Mouse (Mus musculus): Measurements from ENCODE around the gene Lbhd2. TPM values are rescaled to one million over a fixed set of nuclear protein-coding genes. Genes with fewer than 3 reads are reported as not detected.

Gene Lbhd2
- polyA plus RNA-seq, 1 experiment from 2014 or later, result 0.26 TPM

DNA sequence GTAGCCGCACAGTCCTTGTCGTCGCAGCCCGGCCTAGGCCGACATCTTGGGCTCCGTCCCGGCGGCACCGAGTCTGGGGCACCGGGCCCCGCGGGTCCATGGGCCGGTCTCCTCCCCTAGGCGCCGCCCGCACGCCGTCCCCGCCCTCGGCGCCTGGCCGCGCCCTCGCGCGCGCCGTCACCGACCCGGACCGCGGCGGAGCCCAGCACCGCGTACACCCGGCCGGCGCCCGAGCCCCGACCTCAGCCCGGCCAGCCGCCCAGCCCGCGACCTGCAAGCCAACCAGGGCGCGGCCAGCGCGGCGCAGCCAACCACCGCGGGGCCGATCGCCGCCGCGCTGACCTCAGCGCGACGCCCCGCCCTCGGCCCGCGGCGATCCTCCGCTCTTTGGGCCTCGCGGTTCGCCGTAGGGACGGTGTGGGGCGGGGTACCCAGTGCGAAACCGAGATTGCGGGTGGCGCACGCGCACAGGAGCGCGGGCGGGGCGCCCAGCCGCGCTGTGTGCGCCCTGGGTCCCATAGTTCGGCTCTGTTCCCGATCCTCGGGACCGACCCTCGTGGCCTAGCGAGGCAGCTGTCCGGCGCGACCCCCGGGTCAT, 29.1 kb upstream of the Lbhd2 start, which contains the start of gene Cdc42bpb:
Gene Cdc42bpb, minus strand, starts transcription at position 343 of the 598 bp plus-strand sequence.
- H3K36me3 ChIP-seq, result no peaks in the 10 kb centered on the region
- H3K27ac ChIP-seq, result peak within 1 kb of the TSS; percentile 96
- WGBS, result under 1% methylated on average over 75 of the region's 94 CpGs
- peaks cover 37% of the 10 kb centered on the region for H3K4me1 ChIP-seq (replicated peaks)
- peak within 1 kb of the TSS; percentile 97 for H3K9ac ChIP-seq
- peak within 1 kb of the TSS; percentile 91 for H3K4me2 ChIP-seq
- no peaks in the 10 kb centered on the region for H3K9me3 ChIP-seq
- H3K27me3 ChIP-seq, result no peaks in the 10 kb centered on the region
- peak; percentile 96 for ATAC-seq (ENCODE audit: low FRiP score)
- H3K4me3 ChIP-seq, result peak within 1 kb of the TSS; percentile 100

GRCm38 (mm10) chr12:111377986-111378490, 28.6 kb upstream of the Lbhd2 start:
- under 1% methylated on average over 32 of the region's 32 CpGs for WGBS

DNA sequence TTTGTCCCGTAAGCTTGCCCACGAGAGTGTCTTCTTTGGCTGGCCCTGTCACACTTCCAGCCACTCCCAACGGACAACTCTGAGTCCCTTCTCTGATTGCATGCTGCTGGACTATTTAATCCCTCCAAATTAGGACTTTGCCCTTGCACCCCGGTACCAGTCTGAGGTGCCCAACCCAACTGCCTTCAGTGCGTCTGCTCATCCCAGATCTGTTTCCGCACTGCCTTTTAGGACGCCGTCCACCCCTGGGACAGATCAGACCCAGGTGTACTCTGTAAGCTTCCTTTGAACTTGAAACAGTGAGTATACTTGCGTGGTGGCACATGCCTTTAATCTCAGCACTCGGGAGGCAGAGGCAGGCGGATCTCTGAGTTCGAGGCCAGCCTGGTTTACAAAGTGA, 27.8 kb upstream of the Lbhd2 start:
- Histone ChIP-seq H3K4me2 (peak overlapping the region; percentile 91), H3K4me3 (peak overlapping the region; percentile 100), H3K9ac (peak overlapping the region; percentile 97; the same call in 1 of the 2 replicates), H3K27ac (peak overlapping the region; percentile 96; the same call in 1 of the 2 replicates), H3K36me3 (no peaks in the 10 kb centered on the region), H3K9me3 (no peaks in the 10 kb centered on the region), H3K4me1 (replicated peaks) (peaks cover 36% of the 10 kb centered on the region), H3K27me3 (0 out of 2 replicates have a peak, but pooled peaks cover under 1% of the 10 kb centered on the region)
- no peak for ATAC-seq (ENCODE audit: low FRiP score)
- 71% methylated on average over 12 of the region's 12 CpGs for WGBS

More at GRCm38 (mm10) chr12:111377986-111378490, 28.6 kb upstream of the Lbhd2 start:
- Histone ChIP-seq H3K27ac (peak overlapping the region; percentile 96), H3K9ac (peak overlapping the region; percentile 97), H3K27me3 (no peaks in the 10 kb centered on the region), H3K4me2 (peak overlapping the region; percentile 91), H3K9me3 (no peaks in the 10 kb centered on the region), H3K36me3 (no peaks in the 10 kb centered on the region), H3K4me1 (replicated peaks) (peaks cover 37% of the 10 kb centered on the region), H3K4me3 (peak overlapping the region; percentile 100)
- ATAC-seq (ENCODE audit: low FRiP score), result peak; percentile 84

DNA sequence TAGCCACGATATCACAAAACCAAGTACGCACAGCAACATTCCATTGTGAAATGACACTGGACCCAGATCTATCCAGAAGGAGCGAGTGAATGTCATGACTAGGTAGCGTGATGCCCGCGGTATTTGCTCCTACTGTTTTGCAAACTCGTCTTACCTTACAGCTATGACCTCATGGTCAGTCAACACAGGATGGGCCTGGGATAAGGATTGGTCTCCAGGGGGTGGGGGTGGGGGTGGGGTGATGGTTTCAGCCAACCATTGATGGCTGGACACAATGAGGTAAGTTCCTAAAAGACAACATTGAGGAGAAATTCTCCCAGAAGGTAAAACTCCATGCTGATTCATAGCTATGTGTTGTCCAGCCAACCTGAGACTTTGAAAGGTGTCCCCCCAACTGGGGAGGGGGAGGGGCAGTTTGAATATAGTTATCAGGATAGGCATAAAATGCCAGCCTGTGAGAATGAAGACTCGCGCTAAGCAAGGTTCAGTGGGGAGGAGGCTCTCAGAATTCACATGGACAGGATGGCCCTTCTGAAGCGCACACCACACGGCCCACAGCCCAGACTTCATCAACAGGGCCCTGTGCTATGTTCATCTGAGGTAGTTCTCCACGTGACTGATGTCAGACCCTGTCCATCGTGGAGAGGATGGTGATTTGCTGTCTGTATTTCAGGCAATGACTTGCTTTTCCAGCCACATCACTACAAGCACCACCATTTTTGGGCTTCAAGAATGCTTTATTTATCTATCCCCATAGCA, 20.5 kb upstream of the Lbhd2 start:
- Histone ChIP-seq H3K4me2 (no peak overlapping the region), H3K4me3 (no peak overlapping the region), H3K27ac (no peak overlapping the region), H3K9me3 (no peaks in the 10 kb centered on the region), H3K4me1 (replicated peaks) (no peaks in the 10 kb centered on the region), H3K9ac (no peak overlapping the region), H3K36me3 (no peaks in the 10 kb centered on the region), H3K27me3 (0 out of 2 replicates have a peak, but pooled peaks cover 3% of the 10 kb centered on the region)
- WGBS, result 88% methylated on average over 13 of the region's 13 CpGs
- ATAC-seq (ENCODE audit: low FRiP score), result no peak

DNA sequence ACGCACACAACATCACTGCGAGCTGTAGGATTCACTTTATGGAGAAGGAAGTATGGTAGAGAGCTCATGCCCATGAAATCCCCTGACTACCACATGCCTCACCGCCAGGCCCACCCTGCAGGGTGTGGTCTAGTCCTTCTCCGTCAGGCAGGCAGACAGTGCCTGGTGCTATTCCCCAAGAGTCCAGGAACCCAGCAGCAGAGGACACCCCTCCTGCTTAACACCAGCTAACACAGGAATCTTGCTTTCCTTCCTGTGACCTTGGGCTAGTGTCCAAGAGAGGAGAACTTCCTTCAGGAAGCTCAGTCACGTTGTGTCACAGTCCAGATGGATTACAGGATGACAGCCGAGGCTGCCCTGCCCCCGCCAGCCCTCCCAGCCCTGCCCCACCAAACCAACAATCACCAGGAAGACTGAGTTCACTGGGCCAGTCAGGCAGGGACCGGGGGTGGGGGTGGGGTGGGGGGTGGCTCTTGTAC, 19.9 kb upstream of the Lbhd2 start:
- no peak overlapping the region for H3K4me2 ChIP-seq
- WGBS, result 67% methylated on average over 8 of the region's 8 CpGs
- H3K4me3 ChIP-seq, result no peak overlapping the region
- H3K36me3 ChIP-seq, result no peaks in the 10 kb centered on the region
- no peak overlapping the region for H3K27ac ChIP-seq
- H3K27me3 ChIP-seq, result 0 out of 2 replicates have a peak, but pooled peaks cover 3% of the 10 kb centered on the region
- no peaks in the 10 kb centered on the region for H3K9me3 ChIP-seq
- ATAC-seq (ENCODE audit: low FRiP score), result no peak
- H3K9ac ChIP-seq, result no peak overlapping the region
- no peaks in the 10 kb centered on the region for H3K4me1 ChIP-seq (replicated peaks)

DNA sequence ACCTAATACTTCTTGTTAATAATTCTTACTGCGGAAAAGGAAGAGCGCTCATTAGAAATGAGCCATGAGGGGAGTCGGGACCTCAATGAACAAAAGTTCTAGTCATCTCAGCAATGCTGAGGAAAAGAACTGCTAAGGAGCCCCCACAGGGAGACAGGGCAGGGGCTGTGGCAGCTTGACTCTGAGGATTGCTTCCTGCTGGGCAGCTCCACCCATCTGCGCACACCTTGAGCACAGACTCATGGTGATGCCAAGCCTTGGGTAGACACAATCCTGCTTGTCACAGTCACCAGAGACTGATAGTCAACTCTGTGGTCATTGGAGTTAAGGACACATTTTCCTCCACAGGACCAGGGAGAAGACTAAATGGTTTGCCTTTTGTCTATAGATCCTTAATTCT, 19.5 kb upstream of the Lbhd2 start:
- 85% methylated on average over 4 of the region's 4 CpGs for WGBS
- Histone ChIP-seq H3K9me3 (no peaks in the 10 kb centered on the region), H3K27ac (no peak overlapping the region), H3K9ac (no peak overlapping the region), H3K4me3 (no peak overlapping the region), H3K4me2 (no peak overlapping the region), H3K4me1 (replicated peaks) (no peaks in the 10 kb centered on the region), H3K27me3 (0 out of 2 replicates have a peak, but pooled peaks cover 3% of the 10 kb centered on the region), H3K36me3 (no peaks in the 10 kb centered on the region)
- ATAC-seq (ENCODE audit: low FRiP score), result no peak

DNA sequence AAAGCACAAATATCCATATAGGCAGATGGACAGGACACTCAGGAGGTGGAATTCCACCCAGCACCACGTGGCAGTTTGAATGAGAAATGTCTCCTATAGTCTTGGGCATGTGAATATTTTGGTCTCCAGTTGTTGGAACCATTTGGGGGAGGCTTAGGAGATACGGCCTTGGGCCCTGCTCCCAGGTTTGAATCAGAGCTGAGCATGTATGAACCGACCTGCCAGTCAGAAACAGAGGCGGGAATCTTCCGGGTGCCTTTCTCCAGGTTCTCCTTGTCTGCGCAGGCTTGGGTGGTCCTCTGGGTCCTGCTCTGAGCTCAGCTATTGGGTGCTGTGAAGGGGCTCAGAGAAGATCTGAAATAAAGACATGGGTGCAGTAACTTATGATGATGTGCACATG, 12.6 kb upstream of the Lbhd2 start:
- no peak for ATAC-seq (ENCODE audit: low FRiP score)
- no peaks in the 10 kb centered on the region for H3K36me3 ChIP-seq
- peaks cover 23% of the 10 kb centered on the region; the same call in 1 of the 2 replicates for H3K27me3 ChIP-seq
- WGBS, result 82% methylated on average over 6 of the region's 6 CpGs
- H3K4me1 ChIP-seq (replicated peaks), result no peaks in the 10 kb centered on the region
- H3K9ac ChIP-seq, result no peak overlapping the region
- H3K4me2 ChIP-seq, result no peak overlapping the region
- H3K9me3 ChIP-seq, result no peaks in the 10 kb centered on the region
- H3K27ac ChIP-seq, result no peak overlapping the region
- H3K4me3 ChIP-seq, result no peak overlapping the region

DNA sequence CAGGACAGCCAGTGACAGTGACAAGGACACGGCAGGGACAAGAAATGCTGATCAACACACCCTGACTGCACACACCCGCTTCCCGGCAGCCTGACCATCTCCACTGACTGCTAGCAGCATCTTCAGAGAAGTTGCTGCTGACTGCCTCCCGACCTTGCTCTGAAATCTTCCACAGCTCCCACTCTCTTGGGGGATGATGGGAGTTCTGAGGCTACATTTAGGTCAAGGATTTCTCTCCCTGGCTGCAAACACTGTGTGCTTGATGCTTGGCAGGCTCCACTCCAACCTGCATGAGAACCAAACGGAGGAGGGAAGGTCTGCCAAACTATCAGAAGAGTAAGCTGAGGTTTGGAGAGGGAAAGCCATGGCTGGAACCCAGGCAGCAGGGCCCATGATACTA, 9.6 kb upstream of the Lbhd2 start:
- Histone ChIP-seq H3K27me3 (peaks cover 32% of the 10 kb centered on the region), H3K4me1 (replicated peaks) (no peaks in the 10 kb centered on the region), H3K27ac (no peak overlapping the region), H3K36me3 (no peaks in the 10 kb centered on the region), H3K4me2 (no peak overlapping the region), H3K9ac (no peak overlapping the region), H3K4me3 (no peak overlapping the region), H3K9me3 (no peaks in the 10 kb centered on the region)
- no peak for ATAC-seq (ENCODE audit: low FRiP score)
- WGBS, result 73% methylated on average over 5 of the region's 5 CpGs

GRCm38 (mm10) chr12:111401454-111402184, 5.0 kb upstream of the Lbhd2 start:
- ATAC-seq (ENCODE audit: low FRiP score), result peak; percentile 55
- no peak overlapping the region for H3K27ac ChIP-seq
- no peak overlapping the region for H3K4me2 ChIP-seq
- 23% methylated on average over 15 of the region's 15 CpGs for WGBS
- no peak overlapping the region for H3K4me3 ChIP-seq
- peaks cover 3% of the 10 kb centered on the region for H3K4me1 ChIP-seq (replicated peaks)
- H3K36me3 ChIP-seq, result no peaks in the 10 kb centered on the region
- H3K9ac ChIP-seq, result no peak overlapping the region
- peaks cover 45% of the 10 kb centered on the region for H3K27me3 ChIP-seq
- H3K9me3 ChIP-seq, result no peaks in the 10 kb centered on the region

DNA sequence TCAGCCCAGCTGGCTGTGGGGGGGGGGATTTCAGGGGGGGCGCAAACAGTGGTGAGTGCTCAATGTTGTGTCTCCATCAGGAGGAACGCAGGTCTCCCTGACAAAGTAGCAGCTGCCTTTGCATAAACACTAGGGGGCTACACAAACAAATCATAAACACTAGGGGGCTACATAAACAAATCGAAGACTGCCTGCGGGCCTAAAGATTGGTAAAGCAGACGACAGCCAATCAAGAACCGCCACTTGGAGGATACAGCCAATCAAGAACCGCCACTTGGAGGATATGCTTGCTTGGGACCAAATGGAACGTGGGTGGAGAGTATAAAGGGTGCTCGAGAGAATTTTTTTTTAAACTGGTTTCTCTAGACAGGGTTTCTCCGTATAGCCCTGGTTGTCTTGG, 1.7 kb upstream of the Lbhd2 start:
- no peaks in the 10 kb centered on the region for H3K36me3 ChIP-seq
- no peak overlapping the region for H3K27ac ChIP-seq
- H3K9ac ChIP-seq, result no peak overlapping the region
- H3K9me3 ChIP-seq, result no peaks in the 10 kb centered on the region
- no peak overlapping the region for H3K4me2 ChIP-seq
- peaks cover 54% of the 10 kb centered on the region for H3K27me3 ChIP-seq
- ATAC-seq (ENCODE audit: low FRiP score), result no peak
- peaks cover 18% of the 10 kb centered on the region for H3K4me1 ChIP-seq (replicated peaks)
- H3K4me3 ChIP-seq, result no peak overlapping the region
- 67% methylated on average over 10 of the region's 10 CpGs for WGBS

DNA sequence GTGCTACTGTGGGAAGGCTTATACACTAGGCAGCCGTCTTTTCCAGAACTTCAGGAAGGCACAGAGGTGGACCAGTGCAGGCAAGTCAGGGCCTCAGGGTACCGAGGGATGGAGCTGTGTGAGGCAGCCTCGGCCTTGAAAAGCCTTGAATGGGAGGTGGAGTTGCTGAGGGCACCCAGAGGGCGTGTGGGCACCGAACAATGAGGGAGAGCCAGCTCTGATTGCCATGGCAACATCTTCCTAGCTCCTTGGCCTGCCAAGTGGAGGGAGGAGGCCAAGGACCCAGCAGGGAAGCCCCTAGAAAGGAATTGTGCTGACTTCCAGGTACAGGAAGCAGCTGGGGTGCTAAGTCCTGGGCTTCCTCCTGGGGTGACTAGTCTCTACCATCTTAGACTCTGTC, 3.0 kb downstream of the Lbhd2 start:
- peaks cover 32% of the 10 kb centered on the region for H3K4me1 ChIP-seq (replicated peaks)
- 0 out of 2 replicates have a peak overlapping the region, but pooled peaks have one; percentile 29 for H3K9ac ChIP-seq
- 5% methylated on average over 5 of the region's 5 CpGs for WGBS
- H3K36me3 ChIP-seq, result no peaks in the 10 kb centered on the region
- peaks cover 53% of the 10 kb centered on the region for H3K27me3 ChIP-seq
- no peaks in the 10 kb centered on the region for H3K9me3 ChIP-seq
- ATAC-seq (ENCODE audit: low FRiP score), result no peak
- no peak overlapping the region for H3K4me3 ChIP-seq
- H3K4me2 ChIP-seq, result no peak overlapping the region
- no peak overlapping the region for H3K27ac ChIP-seq

All from hindbrain, embryonic 13.5 days (tissue).